In genomic region chr12:80258520-80259215, GRCm38 (mm10) we compare ENCODE assay signal across 8 mouse cellular contexts. TPM values are rescaled to one million over a fixed set of nuclear protein-coding genes. Genes with fewer than 3 reads are reported as not detected.
A peak's percentile ranks its signal among the peaks of the same experiment; 100 is the strongest.
DNase-seq lines count a peak whose midpoint lies in the region; ATAC-seq and TF ChIP-seq lines count a peak whose summit lies in the region.

No protein-coding gene starts in this region.

- peak overlapping the region; percentile 93 for H3K27ac ChIP-seq in layer of hippocampus, adult 2 months
- peak overlapping the region; percentile 85 for H3K27ac ChIP-seq in bone marrow, adult 2 months (ENCODE audit: control insufficient read depth, insufficient read depth, low read depth, low read length, poor library complexity)
- peak overlapping the region; percentile 81 for H3K27ac ChIP-seq in hindbrain, embryonic 14.5 days
- no peak overlapping the region; the same call in 1 of the 2 replicates for H3K27ac ChIP-seq in midbrain, embryonic 14.5 days (replicated peaks; ENCODE audit: low read depth, low read length)

- H3K9me3 ChIP-seq in hindbrain, embryonic 14.5 days (ENCODE audit: control insufficient read depth, low read length), result no peaks in the 10 kb centered on the region
- H3K9me3 ChIP-seq in midbrain, embryonic 14.5 days (ENCODE audit: control insufficient read depth, low read length), result no peaks in the 10 kb centered on the region

- peak; percentile 1; the same call in 1 of the 2 replicates for ATAC-seq in hindbrain, embryonic 14.5 days (ENCODE audit: low FRiP score)
- no peak for ATAC-seq in midbrain, embryonic 14.5 days (ENCODE audit: low FRiP score, low TSS enrichment)

- WGBS in bone marrow, adult 2 months, result 6% methylated on average over 22 of the region's 22 CpGs
- whole genome bisulfite sequencing in hindbrain, embryonic 14.5 days, result under 1% methylated on average over 22 of the region's 22 CpGs
- 1% methylated on average over 22 of the region's 22 CpGs for WGBS in midbrain, embryonic 14.5 days

- H3K4me1 ChIP-seq in bone marrow, adult 2 months (ENCODE audit: control insufficient read depth, insufficient read depth, low read length), result no peaks in the 10 kb centered on the region; the same call in 1 of the 2 replicates
- H3K4me1 ChIP-seq in hindbrain, embryonic 14.5 days (replicated peaks; ENCODE audit: control insufficient read depth, insufficient read depth, low read length), result peaks cover 10% of the 10 kb centered on the region
- H3K4me1 ChIP-seq in midbrain, embryonic 14.5 days (ENCODE audit: control insufficient read depth, insufficient read depth, low read length), result peaks cover 3% of the 10 kb centered on the region; the same call in 1 of the 2 replicates

- peak overlapping the region; percentile 82 for H3K9ac ChIP-seq in hindbrain, embryonic 14.5 days
- peak overlapping the region; percentile 79 for H3K9ac ChIP-seq in midbrain, embryonic 14.5 days (replicated peaks; ENCODE audit: low read length)

- H3K4me3 ChIP-seq in layer of hippocampus, adult 2 months, result peak overlapping the region; percentile 96
- H3K4me3 ChIP-seq in bone marrow, adult 2 months (replicated peaks; ENCODE audit: control insufficient read depth, low read depth, low read length), result peak overlapping the region; percentile 99
- H3K4me3 ChIP-seq in hindbrain, embryonic 14.5 days (replicated peaks; ENCODE audit: low read length), result peak overlapping the region; percentile 76
- H3K4me3 ChIP-seq in midbrain, embryonic 14.5 days (replicated peaks; ENCODE audit: low read depth, low read length), result peak overlapping the region; percentile 79

- peak overlapping the region; percentile 78 for H3K4me2 ChIP-seq in hindbrain, embryonic 14.5 days (replicated peaks)
- peak overlapping the region; percentile 88 for H3K4me2 ChIP-seq in midbrain, embryonic 14.5 days (ENCODE audit: low read length)

- no peak for TF ChIP-seq CTCF in layer of hippocampus, adult 2 months (conservative IDR thresholded peaks at IDR 0.05)
- TF ChIP-seq CTCF in bone marrow, adult 2 months (IDR thresholded peaks at IDR 0.05; ENCODE audit: control insufficient read depth, insufficient read depth, low read length), result no peak

- H3K36me3 ChIP-seq in hindbrain, embryonic 14.5 days (replicated peaks; ENCODE audit: control insufficient read depth, insufficient read depth), result no peaks in the 10 kb centered on the region
- H3K36me3 ChIP-seq in midbrain, embryonic 14.5 days (ENCODE audit: control insufficient read depth, insufficient read depth, low read length), result no peaks in the 10 kb centered on the region

- TF ChIP-seq POLR2A in bone marrow, adult 2 months (IDR thresholded peaks at IDR 0.05; ENCODE audit: borderline replicate concordance, control insufficient read depth, low read depth, low read length), result no peak

- H3K27me3 ChIP-seq in hindbrain, embryonic 14.5 days (ENCODE audit: control insufficient read depth, insufficient read depth, low read length), result no peaks in the 10 kb centered on the region
- no peaks in the 10 kb centered on the region for H3K27me3 ChIP-seq in midbrain, embryonic 14.5 days (ENCODE audit: control insufficient read depth, insufficient read depth, low read length)

- DNase-seq in layer of hippocampus, adult 2 months (ENCODE audit: low spot score in 2 of 2), result no peak
- no peak for DNase-seq in layer of hippocampus, adult 11-12 months (ENCODE audit: low spot score)
- DNase-seq in hindbrain, embryonic 14.5 days (ENCODE audit: low spot score), result no peak
- peak; percentile 4 for DNase-seq in midbrain, embryonic 14.5 days
- DNase-seq in layer of hippocampus, adult 18-20 months (ENCODE audit: low spot score in 2 of 2), result no peak
- DNase-seq in frontal cortex, postnatal 10 days (ENCODE audit: low spot score in 2 of 2), result no peak
- no peak for DNase-seq in right cerebral cortex, postnatal 14 days

RNA-seq across cellular contexts. Expression of gene Actn1, which starts 1.5 kb away (rescaled TPM):
- total RNA-seq in layer of hippocampus, adult 2 months (2021), result 100 to 1,000 TPM in 1 of 2 experiments, 10 to 100 TPM in 1; 91.0 to 103 TPM
- polyA plus RNA-seq in bone marrow, adult 2 months (2011; ENCODE audit: insufficient read depth, insufficient read length, low replicate concordance, missing spikeins), result 29.7 and 70.6 TPM in 2 replicates
- 9.9 and 10.0 TPM in 2 replicates for polyA plus RNA-seq in hindbrain, embryonic 14.5 days (2014; fragmentation: Nextera tagmentation; extraction: Ambion mirVana)
- polyA plus RNA-seq in midbrain, embryonic 14.5 days (2014; fragmentation: Nextera tagmentation; extraction: Ambion mirVana), result 6.2 and 7.9 TPM in 2 replicates
- 100 to 1,000 TPM in 1 of 2 experiments, 10 to 100 TPM in 1; 92.7 to 100 TPM for total RNA-seq in layer of hippocampus, adult 18-20 months (2021)
